Mouse (Mus musculus): ENCODE measurements around the gene 4930556J24Rik.
"Not testable (repeated sequence)": the region's sequence is repeated elsewhere in the genome, so short reads cannot be mapped to it uniquely, and the experiment has no call there.

4930556J24Rik gene

GRCm38 (mm10) chr11:3922115-3922514, 54.5 kb downstream of the 4930556J24Rik start:
- in situ Hi-C loops (cut with MboI, MseI): no loop called here

- in situ Hi-C loops (cut with MboI, MseI): no loop called here
Measured at GRCm38 (mm10) chr11:3921281-3921850, 55.2 kb downstream of the 4930556J24Rik start.

- in situ Hi-C loops (cut with MboI, MseI): no loop called here
Measured at GRCm38 (mm10) chr11:3920476-3920875, 56.1 kb downstream of the 4930556J24Rik start.

- in situ Hi-C loops (cut with MboI, MseI): no loop called here
Measured at GRCm38 (mm10) chr11:3918738-3919137, 57.8 kb downstream of the 4930556J24Rik start.

- in situ Hi-C loops (cut with MboI, MseI): no loop called here
Measured at GRCm38 (mm10) chr11:3914109-3914840, 62.3 kb downstream of the 4930556J24Rik start, which contains the start of gene Slc35e4. Gene Slc35e4, minus strand, starts transcription at chr11:3914664.

- in situ Hi-C loops (cut with MboI, MseI): no loop called here
Measured at GRCm38 (mm10) chr11:3913316-3914108, 63.1 kb downstream of the 4930556J24Rik start.

GRCm38 (mm10) chr11:3912875-3913271, 63.7 kb downstream of the 4930556J24Rik start:
- in situ Hi-C loops (cut with MboI, MseI): no loop called here

- in situ Hi-C loops (cut with MboI, MseI): no loop called here
Measured at GRCm38 (mm10) chr11:3912100-3912874, 64.3 kb downstream of the 4930556J24Rik start.

- in situ Hi-C loops (cut with MboI, MseI): not testable (repeated sequence)
Measured at GRCm38 (mm10) chr11:3911440-3911839, 65.1 kb downstream of the 4930556J24Rik start.

- in situ Hi-C loops (cut with MboI, MseI): no loop called here
Measured at GRCm38 (mm10) chr11:3910513-3911310, 65.9 kb downstream of the 4930556J24Rik start.

GRCm38 (mm10) chr11:3909236-3909635, 67.3 kb downstream of the 4930556J24Rik start:
- in situ Hi-C loops (cut with MboI, MseI): no loop called here

GRCm38 (mm10) chr11:3905446-3905845, 71.1 kb downstream of the 4930556J24Rik start:
- in situ Hi-C loops (cut with MboI, MseI): no loop called here

GRCm38 (mm10) chr11:3904673-3905072, 71.9 kb downstream of the 4930556J24Rik start:
- in situ Hi-C loops (cut with MboI, MseI): no loop called here

GRCm38 (mm10) chr11:3903046-3903445, 73.5 kb downstream of the 4930556J24Rik start:
- in situ Hi-C loops (cut with MboI, MseI): no loop called here

GRCm38 (mm10) chr11:3902516-3902915, 74.1 kb downstream of the 4930556J24Rik start:
- in situ Hi-C loops (cut with MboI, MseI): no loop called here

GRCm38 (mm10) chr11:3900296-3900695, 76.3 kb downstream of the 4930556J24Rik start:
- in situ Hi-C loops (cut with MboI, MseI): no loop called here

- in situ Hi-C loops (cut with MboI, MseI): loop anchor here (10.0 kb wide), 1 partner anchor 691 kb away; the partner anchor contains the start of gene Eif4enif1
Measured at GRCm38 (mm10) chr11:3895933-3896332, 80.6 kb downstream of the 4930556J24Rik start.

- in situ Hi-C loops (cut with MboI, MseI): loop anchor here (10.0 kb wide), 1 partner anchor 691 kb away; the partner anchor contains the start of gene Eif4enif1
Measured at GRCm38 (mm10) chr11:3895458-3895857, 81.1 kb downstream of the 4930556J24Rik start.

- in situ Hi-C loops (cut with MboI, MseI): loop anchor here (10.0 kb wide), 1 partner anchor 690 kb away; the partner anchor contains the start of gene Eif4enif1
Measured at GRCm38 (mm10) chr11:3894406-3895281, 81.9 kb downstream of the 4930556J24Rik start, which contains the start of the genes 4921536K21Rik and Dusp18. Gene 4921536K21Rik, minus strand, starts transcription at chr11:3895098. Gene Dusp18, plus strand, starts transcription at chr11:3895240.

Measured in T-helper 1 cell (primary cell).